Mouse (Mus musculus) C2C12 (cell line): ENCODE measurements around the gene Carmil2. TPM values are rescaled to one million over a fixed set of nuclear protein-coding genes. Genes with fewer than 3 reads are reported as not detected.

ENCODE experiments used
- H3K27me3 ChIP-seq: one replicate; pipeline ENCODE4 v1.6.1; 2011; ENCODE audit not compliant: control insufficient read depth, insufficient read depth, insufficient read length
- H3K36me3 ChIP-seq: one replicate; pipeline ENCODE4 v1.6.1; 2011; ENCODE audit not compliant: control insufficient read depth, insufficient read depth
- H3K4me3 ChIP-seq: one replicate; pipeline ENCODE4 v1.5.1; 2011; ENCODE audit warnings: mild to moderate bottlenecking, control low read depth; ENCODE audit not compliant: poor library complexity, insufficient read depth, severe bottlenecking
- H3K79me2 ChIP-seq: one replicate; pipeline ENCODE4 v1.6.1; 2011; ENCODE audit not compliant: control insufficient read depth, insufficient read depth
- H3K79me3 ChIP-seq: one replicate; pipeline ENCODE4 v1.6.1; 2011; ENCODE audit warnings: low read depth, control low read depth
- H3ac ChIP-seq: one replicate; pipeline ENCODE3; 2011; ENCODE audit warnings: low read depth; ENCODE audit not compliant: control insufficient read depth, insufficient read length
- CEBPB ChIP-seq: IDR thresholded peaks from one replicate; pipeline ENCODE4 v1.6.1; 2011; ENCODE audit warnings: low read depth, mild to moderate bottlenecking, control low read depth, moderate library complexity
- CTCF ChIP-seq: IDR thresholded peaks from one replicate; pipeline ENCODE4 v1.5.1; 2011; ENCODE audit not compliant: control insufficient read depth, insufficient read depth, insufficient read length
- FOSL1 ChIP-seq: IDR thresholded peaks from one replicate; pipeline ENCODE4 v1.8.0; 2011; ENCODE audit warnings: mild to moderate bottlenecking, low read length; ENCODE audit not compliant: poor library complexity, insufficient read depth, severe bottlenecking
- MAX ChIP-seq: IDR thresholded peaks from one replicate; pipeline ENCODE4 v1.6.1; 2011; ENCODE audit warnings: mild to moderate bottlenecking, control low read depth
- MYOD1 ChIP-seq: IDR thresholded peaks from one replicate; pipeline ENCODE4 v1.6.1; 2011; ENCODE audit warnings: low read depth; ENCODE audit not compliant: control insufficient read depth, insufficient read length
- MYOG ChIP-seq: IDR thresholded peaks from one replicate; pipeline ENCODE4 v1.6.1; 2011; ENCODE audit not compliant: control insufficient read depth, insufficient read length; ENCODE audit errors: extremely low read depth
- USF1 ChIP-seq: IDR thresholded peaks from one replicate; pipeline ENCODE4 v1.6.1; 2011; ENCODE audit warnings: low read depth, mild to moderate bottlenecking, control low read depth, moderate library complexity
- polyA plus RNA-seq: library from polyadenylated mRNA; unstranded; fragments of >200 nt; fragmentation: generic; extraction: Trizol; gene quantifications from one replicate; pipeline ENCODE4 v1.2.1, GENCODE M21; 2012; ENCODE audit warnings: missing spikeins

Gene Carmil2
- polyA plus RNA-seq, 1 experiment: 0.49 TPM

GRCm38 (mm10) chr8:105645205-105645604 is 40.9 kb upstream of the Carmil2 start:
- Histone ChIP-seq H3ac (no peak overlapping the region), H3K27me3 (no peaks in the 10 kb centered on the region), H3K36me3 (peaks cover 48% of the 10 kb centered on the region), H3K79me2 (peaks cover 100% of the 10 kb centered on the region), H3K4me3 (no peak overlapping the region), H3K79me3 (peaks cover 92% of the 10 kb centered on the region)
- TF ChIP-seq MYOD1: no peak
- TF ChIP-seq USF1: no peak
- TF ChIP-seq CEBPB: no peak
- TF ChIP-seq FOSL1: no peak
- no peak for TF ChIP-seq CTCF
- no peak for TF ChIP-seq MYOG
- no peak for TF ChIP-seq MAX

GRCm38 (mm10) chr8:105648929-105649328 is 37.1 kb upstream of the Carmil2 start:
- Histone ChIP-seq H3ac (no peak overlapping the region), H3K79me3 (peaks cover 91% of the 10 kb centered on the region), H3K79me2 (peaks cover 100% of the 10 kb centered on the region), H3K36me3 (peaks cover 52% of the 10 kb centered on the region), H3K4me3 (no peak overlapping the region), H3K27me3 (no peaks in the 10 kb centered on the region)
- TF ChIP-seq CEBPB (no peak), USF1 (no peak), FOSL1 (no peak)

GRCm38 (mm10) chr8:105657641-105658040 is 28.4 kb upstream of the Carmil2 start:
- no peak for TF ChIP-seq CEBPB
- no peak for TF ChIP-seq CTCF
- TF ChIP-seq MYOG: no peak
- no peak for TF ChIP-seq MYOD1
- no peak for TF ChIP-seq FOSL1
- no peak for TF ChIP-seq USF1
- TF ChIP-seq MAX: no peak
- H3ac ChIP-seq: no peak overlapping the region

GRCm38 (mm10) chr8:105661167-105661566 is 24.9 kb upstream of the Carmil2 start:
- H3K79me3 ChIP-seq: peaks cover 59% of the 10 kb centered on the region
- H3K27me3 ChIP-seq: no peaks in the 10 kb centered on the region
- no peak for TF ChIP-seq MYOG
- TF ChIP-seq MYOD1: no peak
- TF ChIP-seq MAX: no peak
- H3K4me3 ChIP-seq: no peak overlapping the region
- H3K36me3 ChIP-seq: peaks cover 33% of the 10 kb centered on the region
- H3K79me2 ChIP-seq: peaks cover 82% of the 10 kb centered on the region
- H3ac ChIP-seq: no peak overlapping the region

More at GRCm38 (mm10) chr8:105657641-105658040, 28.4 kb upstream of the Carmil2 start:
- H3K79me3 ChIP-seq: peaks cover 84% of the 10 kb centered on the region
- no peak overlapping the region for H3K4me3 ChIP-seq
- no peaks in the 10 kb centered on the region for H3K27me3 ChIP-seq
- H3K79me2 ChIP-seq: peaks cover 100% of the 10 kb centered on the region
- H3K36me3 ChIP-seq: peaks cover 16% of the 10 kb centered on the region

- Histone ChIP-seq H3K79me2 (no peaks in the 10 kb centered on the region), H3K36me3 (peaks cover 89% of the 10 kb centered on the region), H3K4me3 (no peak overlapping the region), H3ac (no peak overlapping the region), H3K27me3 (no peaks in the 10 kb centered on the region), H3K79me3 (no peaks in the 10 kb centered on the region)
- TF ChIP-seq MAX (no peak), CEBPB (no peak), MYOG (no peak), FOSL1 (no peak), CTCF (no peak), USF1 (no peak), MYOD1 (no peak)
These were observed 8.2 kb upstream of the Carmil2 start for GRCm38 (mm10) chr8:105677891-105678290.

GRCm38 (mm10) chr8:105685325-105685724 is 749 bp upstream of the Carmil2 start:
- Histone ChIP-seq H3K79me2 (no peaks in the 10 kb centered on the region), H3K36me3 (peaks cover 42% of the 10 kb centered on the region), H3ac (no peak overlapping the region), H3K79me3 (no peaks in the 10 kb centered on the region), H3K4me3 (no peak overlapping the region), H3K27me3 (no peaks in the 10 kb centered on the region)
- TF ChIP-seq CTCF (no peak), FOSL1 (no peak), CEBPB (no peak), MYOD1 (no peak), MYOG (no peak), USF1 (no peak), MAX (no peak)
